Mouse (Mus musculus) embryo, embryonic 9.5 days (tissue): ENCODE measurements at regions not wholly inside any gene's neighbourhood (a gene's known extent, or its start where the extent isn't known, plus 50 kb on each side); places are given as distances from the start of the nearest gene placed in this dataset.

ENCODE experiments used
- DNase-seq: peaks from one replicate; pipeline ENCODE4 v3.0.0-alpha.2; 2017; ENCODE audit errors: extremely low spot score

GRCm38 (mm10) chr15:31841519-31841918 is 239.9 kb downstream of the Fam173b start:
- DNase-seq = no peak

DNA sequence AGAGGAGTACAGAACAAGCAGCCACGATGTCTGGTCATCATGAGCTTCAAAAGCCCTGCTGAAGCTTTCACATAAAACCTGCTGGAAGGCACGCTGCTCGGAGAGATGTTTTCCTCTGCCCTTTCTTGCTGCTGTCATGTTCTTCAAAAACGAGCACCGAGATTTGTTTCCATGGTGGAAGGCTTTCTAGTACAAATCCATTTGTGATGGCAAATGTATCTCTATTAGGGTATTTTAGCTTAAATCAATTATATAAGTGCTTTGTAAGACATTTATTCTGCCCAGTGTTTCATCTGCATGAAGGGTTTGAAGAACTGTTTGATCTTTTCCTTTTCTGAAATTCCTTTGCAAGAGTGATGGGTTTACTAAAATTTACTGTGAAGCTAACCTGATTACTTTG is 253.1 kb downstream of the Fam173b start:
- DNase-seq = no peak

GRCm38 (mm10) chr15:31855188-31855587 is 253.5 kb downstream of the Fam173b start:
- no peak for DNase-seq

GRCm38 (mm10) chr15:31869100-31869499 is 267.4 kb downstream of the Fam173b start:
- no peak for DNase-seq

DNA sequence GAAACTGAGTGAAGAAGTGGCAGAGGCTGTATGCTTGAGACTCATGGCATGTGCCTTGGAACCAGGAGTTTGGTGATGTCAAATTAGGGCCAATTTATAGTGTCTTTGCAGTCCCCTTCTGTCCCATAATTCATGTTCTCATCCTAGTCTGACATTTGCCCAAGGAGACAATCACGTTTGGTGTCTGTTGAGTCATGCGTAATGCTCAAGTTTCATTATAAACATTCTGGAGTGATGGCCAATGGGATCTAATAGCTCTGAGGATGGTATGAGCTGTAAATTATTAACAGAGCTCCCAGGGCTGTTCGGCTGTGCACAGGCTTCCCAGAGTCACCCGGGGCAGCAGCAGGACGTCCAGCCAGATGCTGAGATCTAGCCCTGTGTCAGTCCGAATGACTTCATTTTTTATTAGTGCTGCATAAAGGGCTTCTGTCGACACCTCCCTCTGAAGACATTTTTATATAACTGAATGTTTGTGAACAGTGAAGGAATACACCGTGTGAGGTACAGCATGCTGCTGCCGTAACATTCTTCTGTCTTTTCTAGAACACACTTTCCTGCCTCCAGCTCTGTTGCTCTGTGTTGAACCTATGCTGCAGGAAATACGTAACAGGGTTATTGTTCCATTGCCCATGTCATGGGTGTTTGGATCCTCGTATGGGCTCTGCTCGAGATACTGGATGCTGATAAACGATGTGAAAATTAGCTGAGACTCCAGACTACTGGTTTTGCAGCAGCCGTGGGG is 268.2 kb downstream of the Fam173b start:
- DNase-seq = peak; percentile 18

GRCm38 (mm10) chr15:31875436-31875835 is 273.8 kb downstream of the Fam173b start:
- no peak for DNase-seq

DNA sequence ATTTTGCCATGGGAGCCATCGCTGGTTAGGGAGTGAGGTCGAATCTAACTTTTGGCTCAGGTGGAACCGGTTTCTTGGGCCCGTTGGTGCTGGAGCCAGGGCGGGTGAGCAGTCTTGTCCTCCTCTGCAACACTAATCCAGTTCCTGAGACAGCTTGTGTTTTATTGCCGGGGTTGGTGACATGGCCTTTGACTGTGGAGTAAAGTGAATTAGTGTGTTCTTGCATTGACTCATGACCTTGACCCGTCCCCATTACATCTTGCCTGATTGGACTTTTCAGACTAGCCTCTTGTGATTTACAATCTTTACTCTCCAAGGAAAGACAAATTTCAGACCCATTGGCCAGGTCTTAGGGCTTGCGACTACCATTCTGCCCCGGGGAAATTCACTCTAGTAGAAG is 278.8 kb downstream of the Fam173b start:
- no peak for DNase-seq

- no peak for DNase-seq
Measured at GRCm38 (mm10) chr15:31882331-31882730, 280.7 kb downstream of the Fam173b start.

- no peak for DNase-seq
Measured at GRCm38 (mm10) chr15:31883516-31883915, 281.9 kb downstream of the Fam173b start.

DNA sequence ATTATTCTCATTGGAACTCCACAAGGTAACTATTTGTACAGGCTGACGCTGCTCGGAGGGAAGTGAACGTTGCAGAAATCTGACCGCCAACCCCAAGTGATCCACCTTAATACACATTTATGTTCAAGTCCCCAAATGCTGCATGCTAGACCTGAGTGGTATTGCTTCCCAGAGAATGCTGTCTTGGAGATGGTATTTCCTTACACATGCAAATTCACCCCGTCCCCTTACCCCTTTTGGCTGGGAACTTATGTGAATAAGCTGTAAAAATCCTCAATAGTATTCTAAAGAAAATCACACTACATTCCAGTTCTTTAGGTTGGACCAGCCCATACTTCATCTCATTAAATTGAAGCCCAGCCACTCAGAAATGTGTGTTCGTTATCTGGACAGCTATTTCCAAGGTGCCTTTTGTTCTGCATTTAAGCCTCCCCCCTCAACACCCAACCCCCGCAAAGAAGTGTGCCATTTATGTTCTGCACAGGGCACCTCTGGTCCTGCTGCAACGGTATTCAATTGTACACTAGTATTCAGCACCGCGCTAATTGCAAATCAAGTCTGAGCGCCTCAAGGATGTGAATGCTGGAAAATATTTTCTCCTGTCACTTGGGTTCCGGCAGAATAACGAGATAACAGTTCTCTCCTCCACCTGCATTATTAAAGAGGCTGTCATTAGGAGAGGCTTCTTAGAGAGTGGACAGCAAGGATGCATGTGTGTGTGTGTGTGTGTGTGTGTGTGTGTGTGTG is 278.0 kb upstream of the Tas2r119 start:
- DNase-seq = no peak

DNA sequence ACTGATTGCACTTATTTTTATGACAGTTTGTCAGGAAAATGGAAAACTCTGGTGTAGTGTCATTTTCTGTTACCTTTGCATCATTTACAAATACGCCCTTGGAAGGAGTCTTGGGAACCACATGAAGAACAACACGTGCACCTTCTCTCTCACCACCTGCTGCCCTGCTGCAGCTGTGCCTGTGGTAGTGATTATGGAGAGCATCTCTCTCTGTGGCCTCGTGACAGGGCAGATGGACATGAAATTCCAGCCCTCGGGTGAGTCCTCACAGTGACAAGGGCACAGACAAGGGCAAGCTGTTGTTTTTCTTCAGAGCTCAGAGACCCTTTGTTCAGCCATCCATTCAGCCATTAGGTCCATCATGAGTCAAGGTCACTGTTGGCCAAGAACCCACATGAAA is 276.8 kb upstream of the Tas2r119 start:
- DNase-seq = no peak

GRCm38 (mm10) chr15:31908432-31908831 is 268.7 kb upstream of the Tas2r119 start:
- DNase-seq = no peak

DNA sequence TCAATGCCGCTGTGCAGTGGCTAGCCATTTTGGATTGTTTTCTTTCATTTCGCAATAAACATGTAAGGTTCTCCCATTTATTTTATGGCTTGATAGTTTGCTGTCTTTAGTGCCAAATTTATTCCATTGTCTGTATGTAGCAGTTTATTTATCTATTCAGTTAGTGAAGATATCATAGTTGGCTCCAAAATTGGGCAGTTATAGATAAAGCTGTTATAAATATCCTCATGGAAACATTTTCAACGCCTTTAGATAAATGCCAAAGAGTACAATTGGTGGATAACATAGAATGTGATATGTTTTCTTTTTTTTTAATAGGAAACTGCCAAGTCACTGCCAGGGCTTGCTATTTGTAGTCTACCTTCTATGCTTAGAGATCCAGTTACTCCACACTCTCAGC is 265.1 kb upstream of the Tas2r119 start:
- DNase-seq = no peak

DNA sequence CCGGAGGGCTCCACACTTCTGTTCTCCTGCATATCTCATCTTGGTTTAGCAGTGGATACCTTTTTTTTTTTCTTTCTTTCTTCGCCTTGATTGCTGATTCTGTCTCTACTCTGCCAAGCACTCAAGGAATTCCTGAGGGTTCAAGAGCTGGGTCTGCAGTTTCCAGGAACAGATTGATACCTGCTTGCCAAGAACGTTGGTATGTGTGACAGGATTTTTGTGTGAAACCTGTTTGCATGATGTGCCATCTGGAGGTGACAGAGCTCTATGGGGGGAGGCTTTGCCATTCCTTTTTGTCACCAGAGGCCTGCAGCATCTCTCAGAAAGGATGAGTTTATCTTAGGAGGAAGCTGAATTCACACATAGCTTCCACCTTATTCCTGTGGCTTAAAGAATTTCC is 255.6 kb upstream of the Tas2r119 start:
- DNase-seq = no peak

DNA sequence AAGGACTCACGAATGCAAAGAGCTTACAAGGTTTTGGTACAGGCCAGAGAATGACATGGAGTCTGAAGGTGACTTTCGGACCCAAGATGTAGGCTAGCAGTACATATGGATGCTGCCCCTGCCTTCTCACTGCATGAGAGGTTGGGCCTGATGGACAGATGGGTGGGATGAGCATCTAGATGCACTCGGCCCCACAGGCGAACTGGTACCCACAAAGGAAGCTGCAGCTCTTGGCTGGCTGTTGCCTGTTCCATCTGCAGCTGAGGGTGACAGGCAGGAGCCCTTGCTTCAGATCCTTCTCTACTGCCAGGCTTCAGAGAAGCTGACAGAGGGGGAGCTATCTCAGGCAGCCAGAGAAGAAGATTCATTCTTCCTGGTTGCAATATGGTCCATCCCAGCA is 216.8 kb upstream of the Tas2r119 start:
- no peak for DNase-seq

GRCm38 (mm10) chr15:31961963-31962362 is 215.1 kb upstream of the Tas2r119 start:
- DNase-seq = no peak

GRCm38 (mm10) chr15:31964911-31965310 is 212.2 kb upstream of the Tas2r119 start:
- DNase-seq = no peak

DNA sequence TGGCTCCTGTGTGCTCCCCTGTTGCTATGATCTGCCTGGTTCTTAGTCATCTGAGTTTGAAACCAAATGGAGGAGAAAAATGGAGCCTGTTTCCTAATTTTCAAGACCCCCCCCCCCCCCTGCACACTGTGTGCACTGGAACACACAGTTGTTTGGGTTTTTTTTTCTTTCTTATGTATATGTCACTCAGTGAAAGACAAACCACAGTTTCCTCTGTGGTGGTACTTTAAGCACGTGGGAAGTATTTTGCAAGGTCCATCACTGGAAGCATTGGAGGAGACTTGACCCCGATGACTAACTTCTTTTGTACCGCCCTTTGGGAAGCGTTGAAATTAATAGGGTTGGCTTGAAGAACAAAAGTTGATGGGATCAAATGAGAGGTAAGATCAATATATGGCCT is 211.5 kb upstream of the Tas2r119 start:
- DNase-seq = no peak

- DNase-seq = no peak
Measured at GRCm38 (mm10) chr15:31972891-31973290, 204.2 kb upstream of the Tas2r119 start.

- no peak for DNase-seq
Measured at GRCm38 (mm10) chr15:31973889-31974288, 203.2 kb upstream of the Tas2r119 start.

- no peak for DNase-seq
Measured at GRCm38 (mm10) chr15:31976461-31976860, 200.6 kb upstream of the Tas2r119 start.

DNA sequence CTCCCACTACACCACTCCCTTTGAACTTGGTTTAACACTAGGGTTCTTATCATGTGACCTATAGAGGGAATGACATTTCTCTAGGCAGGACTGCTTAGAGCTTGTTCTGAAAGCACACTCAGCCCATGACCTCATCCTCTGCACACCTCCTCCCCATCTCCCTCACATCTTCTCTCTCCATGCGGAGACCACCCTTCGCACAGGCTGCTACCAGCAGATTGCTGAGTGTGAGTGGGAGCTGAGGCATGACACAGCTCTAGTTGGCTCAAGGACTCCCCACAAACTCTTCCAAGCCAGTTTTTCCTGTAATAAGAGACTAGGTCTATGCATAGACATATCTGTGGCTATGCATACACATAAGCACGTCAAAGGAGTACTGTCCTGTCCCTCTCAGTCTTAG is 199.5 kb upstream of the Tas2r119 start:
- DNase-seq = no peak

DNA sequence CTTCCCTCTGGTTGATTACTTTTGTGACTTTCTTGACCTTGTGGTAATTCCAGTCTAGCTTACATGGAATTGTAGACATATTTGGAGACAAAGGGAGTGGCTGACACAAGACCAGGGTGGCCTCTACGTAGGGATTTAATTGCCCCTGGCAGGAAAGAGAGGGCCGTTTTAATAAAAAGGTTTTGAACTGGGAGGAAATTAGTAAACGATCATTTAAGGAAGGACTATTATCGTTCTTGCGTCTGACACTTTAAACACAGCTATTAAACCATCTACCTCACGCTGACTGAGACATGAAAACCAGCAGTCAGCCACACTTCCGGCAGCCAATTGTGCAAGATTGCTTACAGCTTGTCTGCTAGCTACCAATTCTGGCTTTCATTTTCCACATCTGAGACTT is 197.1 kb upstream of the Tas2r119 start:
- DNase-seq = no peak
